Mouse (Mus musculus) CH12.LX (cell line): ENCODE results near the gene 2900026A02Rik.

Source experiments
- EP300 ChIP-seq: IDR thresholded peaks from 2 replicates; pipeline ENCODE4 v1.6.1; 2011; ENCODE audit warnings: low read length, improper control_type of control experiment
- NELFE ChIP-seq: IDR thresholded peaks from 2 replicates; pipeline ENCODE4 v1.6.1; 2011; ENCODE audit warnings: low read depth, low read length, improper control_type of control experiment
- USF1 ChIP-seq: IDR thresholded peaks from 2 replicates; pipeline ENCODE4 v1.6.1; 2014; ENCODE audit warnings: low read depth, mild to moderate bottlenecking, inconsistent platforms, low read length, improper control_type of control experiment

- TF ChIP-seq USF1 = no peak
- no peak for TF ChIP-seq NELFE
- no peak for TF ChIP-seq EP300
These were observed at the start of gene 2900026A02Rik for GRCm38 (mm10) chr5:113221147-113221865.
